Mouse (Mus musculus) liver, embryonic 15.5 days (tissue): ENCODE results near the gene Zfp513. TPM values are rescaled to one million over a fixed set of nuclear protein-coding genes. Genes with fewer than 3 reads are reported as not detected.

Experiments
- ATAC-seq: fragments of 200-750 bp; cut with Nextera tagmentation; 2 replicates; pipeline ENCODE4 v1.8.0; 2017; ENCODE audit warnings: moderate number of reproducible peaks, mild to moderate bottlenecking, moderate library complexity; ENCODE audit not compliant: insufficient read depth
- H3K27ac ChIP-seq: fragments of 300-500 bp; sonication (generic); replicated peaks from 2 replicates; pipeline ENCODE4 v1.5.1; 2015; ENCODE audit warnings: mild to moderate bottlenecking, inconsistent platforms
- H3K27me3 ChIP-seq: fragments of 300-500 bp; sonication (generic); 2 replicates; pipeline ENCODE4 v1.6.1; 2015; ENCODE audit warnings: mild to moderate bottlenecking, inconsistent platforms
- H3K36me3 ChIP-seq: fragments of 300-500 bp; sonication (generic); replicated peaks from 2 replicates; pipeline ENCODE4 v1.6.1; 2015; ENCODE audit warnings: moderate library complexity, mild to moderate bottlenecking, inconsistent platforms
- H3K4me1 ChIP-seq: fragments of 300-500 bp; sonication (generic); replicated peaks from 2 replicates; pipeline ENCODE4 v1.6.1; 2015; ENCODE audit warnings: inconsistent platforms
- H3K4me2 ChIP-seq: fragments of 300-500 bp; sonication (generic); 2 replicates; pipeline ENCODE4 v1.6.1; 2015; ENCODE audit warnings: moderate library complexity, mild to moderate bottlenecking, inconsistent platforms
- H3K4me3 ChIP-seq: fragments of 300-500 bp; sonication (generic); replicated peaks from 2 replicates; pipeline ENCODE4 v1.5.1; 2015; ENCODE audit warnings: mild to moderate bottlenecking, inconsistent platforms
- H3K9ac ChIP-seq: fragments of 300-500 bp; sonication (generic); 2 replicates; pipeline ENCODE4 v1.6.1; 2015; ENCODE audit warnings: moderate library complexity, mild to moderate bottlenecking, inconsistent platforms
- H3K9me3 ChIP-seq: fragments of 300-500 bp; sonication (generic); replicated peaks from 2 replicates; pipeline ENCODE4 v1.6.1; 2016; ENCODE audit warnings: inconsistent platforms
- WGBS: fragments of 180-500 bp; shearing (Covaris S2); methylation state at CpG from one replicate; pipeline ENCODE4 v1.1.7; 2015; ENCODE audit warnings: mixed read lengths; ENCODE audit not compliant: insufficient replicate concordance; 5-methylcytosine and 5-hydroxymethylcytosine counted together
- polyA plus RNA-seq: library from polyadenylated mRNA; unstranded; fragments of >200 nt; fragmentation: Nextera tagmentation; extraction: Ambion mirVana; gene quantifications from 2 replicates; pipeline ENCODE4 v1.2.1, GENCODE M21; 2015

The Zfp513 gene
- polyA plus RNA-seq, 1 experiment from 2014 or later: 2.6 TPM

GRCm38 (mm10) chr5:31162462-31162861, 39.6 kb downstream of the Zfp513 start:
- H3K27ac ChIP-seq: no peak overlapping the region
- H3K27me3 ChIP-seq: no peaks in the 10 kb centered on the region
- no peak overlapping the region for H3K9ac ChIP-seq
- H3K4me2 ChIP-seq: no peak overlapping the region
- H3K4me1 ChIP-seq: peaks cover 8% of the 10 kb centered on the region; the same call in 1 of the 2 replicates
- no peaks in the 10 kb centered on the region for H3K9me3 ChIP-seq
- H3K36me3 ChIP-seq: peaks cover 94% of the 10 kb centered on the region
- 0 out of 2 replicates have a peak, but pooled peaks have one; percentile 51 for ATAC-seq
- H3K4me3 ChIP-seq: no peak overlapping the region

DNA sequence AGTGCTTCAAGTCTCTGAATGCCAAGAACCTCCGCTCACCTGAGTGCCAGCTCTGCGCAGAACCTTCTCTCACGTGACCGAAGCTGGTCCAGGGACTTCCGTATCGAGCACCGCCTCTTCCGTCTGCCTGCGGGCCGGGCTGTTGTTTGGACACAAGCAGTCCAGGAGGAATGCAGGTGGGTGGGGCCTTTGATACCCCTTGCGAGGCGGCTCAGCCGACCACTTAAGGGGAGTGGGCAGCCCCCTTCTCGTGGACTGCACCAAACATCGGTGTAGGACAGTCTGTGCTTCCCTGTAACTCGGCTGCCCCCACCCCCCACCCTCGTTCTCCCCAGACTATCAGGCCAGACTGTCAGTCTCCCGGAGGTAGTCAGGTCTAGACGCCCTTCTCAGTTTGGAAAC, 48.0 kb downstream of the Zfp513 start, which contains the start of gene Mpv17:
Mpv17 (minus strand) TSS at position 100 of the 402 bp plus-strand sequence.
- under 1% methylated on average over 19 of the region's 19 CpGs for WGBS
- H3K9me3 ChIP-seq: no peaks in the 10 kb centered on the region
- ATAC-seq: peak; percentile 88
- H3K36me3 ChIP-seq: peaks cover 25% of the 10 kb centered on the region
- peaks cover 20% of the 10 kb centered on the region for H3K4me1 ChIP-seq
- H3K4me3 ChIP-seq: peak within 1 kb of the TSS; percentile 72
- peak within 1 kb of the TSS; percentile 80 for H3K9ac ChIP-seq
- peak within 1 kb of the TSS; percentile 86 for H3K4me2 ChIP-seq
- H3K27me3 ChIP-seq: no peaks in the 10 kb centered on the region
- peak within 1 kb of the TSS; percentile 76 for H3K27ac ChIP-seq

- H3K4me3 ChIP-seq: peak overlapping the region; percentile 72
- H3K4me1 ChIP-seq: peaks cover 20% of the 10 kb centered on the region
- peak overlapping the region; percentile 86 for H3K4me2 ChIP-seq
- peak overlapping the region; percentile 80 for H3K9ac ChIP-seq
- no peak for ATAC-seq
- no peak overlapping the region for H3K27ac ChIP-seq
- peaks cover 20% of the 10 kb centered on the region for H3K36me3 ChIP-seq
- no peaks in the 10 kb centered on the region for H3K27me3 ChIP-seq
- WGBS: 38% methylated on average over 6 of the region's 6 CpGs
- no peaks in the 10 kb centered on the region for H3K9me3 ChIP-seq
These were observed 48.5 kb downstream of the Zfp513 start for GRCm38 (mm10) chr5:31153516-31154151.

DNA sequence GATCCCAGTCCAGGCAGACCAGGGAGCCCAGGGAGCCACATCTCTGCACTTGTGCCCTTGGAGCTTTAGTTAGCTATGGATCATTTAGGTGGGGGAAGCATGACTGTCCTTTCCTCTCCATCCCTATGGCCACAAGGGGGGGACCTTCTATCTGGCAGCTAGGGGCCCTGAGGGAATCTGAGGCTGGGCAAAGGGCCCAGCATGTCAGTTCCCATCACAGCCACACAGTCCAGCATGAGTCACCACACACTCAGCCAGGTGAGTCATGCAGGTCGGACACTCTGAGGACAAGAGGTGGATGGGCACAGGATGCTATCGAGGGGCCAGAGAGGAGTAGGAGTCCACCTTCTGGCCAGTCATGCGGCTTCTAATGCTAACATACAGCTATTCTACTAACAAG, 50.4 kb downstream of the Zfp513 start:
- Histone ChIP-seq H3K4me2 (no peak overlapping the region), H3K27ac (no peak overlapping the region), H3K27me3 (no peaks in the 10 kb centered on the region), H3K4me3 (no peak overlapping the region), H3K9ac (no peak overlapping the region), H3K4me1 (peaks cover 20% of the 10 kb centered on the region), H3K36me3 (peaks cover 1% of the 10 kb centered on the region), H3K9me3 (no peaks in the 10 kb centered on the region)
- WGBS: 79% methylated on average over 3 of the region's 3 CpGs
- ATAC-seq: no peak

- H3K36me3 ChIP-seq: no peaks in the 10 kb centered on the region
These were observed 52.3 kb downstream of the Zfp513 start for GRCm38 (mm10) chr5:31149781-31150180.

More at GRCm38 (mm10) chr5:31149781-31150180, 52.3 kb downstream of the Zfp513 start:
- peaks cover 18% of the 10 kb centered on the region for H3K4me1 ChIP-seq
- H3K4me3 ChIP-seq: no peak overlapping the region
- no peaks in the 10 kb centered on the region for H3K9me3 ChIP-seq
- ATAC-seq: no peak
- no peak overlapping the region for H3K4me2 ChIP-seq
- no peak overlapping the region for H3K9ac ChIP-seq
- WGBS: 75% methylated on average over 4 of the region's 4 CpGs
- no peak overlapping the region for H3K27ac ChIP-seq
- no peaks in the 10 kb centered on the region for H3K27me3 ChIP-seq

Other genes with a start within 250 kb of the Zfp513 start
- gene Preb, start 241.9 kb downstream of the Zfp513 start, polyA plus RNA-seq: 97.0 and 110 TPM in 2 replicates
- gene Tcf23, start 233.6 kb downstream of the Zfp513 start, polyA plus RNA-seq: 0.05 and 0.08 TPM in 2 replicates
- 55.8 and 58.8 TPM in 2 replicates for gene Atraid, start 154.0 kb downstream of the Zfp513 start, polyA plus RNA-seq
- gene Slc5a6, start 153.4 kb downstream of the Zfp513 start, polyA plus RNA-seq: 3.1 and 3.7 TPM in 2 replicates
- 14.1 and 14.6 TPM in 2 replicates for gene Cad, start 147.5 kb downstream of the Zfp513 start, polyA plus RNA-seq
- not detected in 2 replicates for gene Dnajc5g, start 96.0 kb downstream of the Zfp513 start, polyA plus RNA-seq
- gene Slc30a3, start 94.1 kb downstream of the Zfp513 start, polyA plus RNA-seq: 0.35 and 0.38 TPM in 2 replicates
- gene Trim54, start 85.6 kb downstream of the Zfp513 start, polyA plus RNA-seq: 0.52 and 1.0 TPM in 2 replicates
- not detected in 2 replicates for gene Ucn, start 63.5 kb downstream of the Zfp513 start, polyA plus RNA-seq
- gene Mpv17, start 48.1 kb downstream of the Zfp513 start, polyA plus RNA-seq: 18.8 and 19.5 TPM in 2 replicates
- 0.33 and 0.74 TPM in 2 replicates for gene Gm29609, start 22.4 kb downstream of the Zfp513 start, polyA plus RNA-seq
- 28.8 and 31.5 TPM in 2 replicates for gene Gtf3c2, start 22.2 kb downstream of the Zfp513 start, polyA plus RNA-seq
- 40.2 and 41.6 TPM in 2 replicates for gene Snx17, start 9.1 kb downstream of the Zfp513 start, polyA plus RNA-seq
- gene Eif2b4, start 8.9 kb downstream of the Zfp513 start, polyA plus RNA-seq: 41.2 and 47.3 TPM in 2 replicates
- 110 and 117 TPM in 2 replicates for gene Ppm1g, start 18.4 kb upstream of the Zfp513 start, polyA plus RNA-seq
- 47.5 and 48.1 TPM in 2 replicates for gene Nrbp1, start 38.6 kb upstream of the Zfp513 start, polyA plus RNA-seq
- gene Gm9970, start 38.9 kb upstream of the Zfp513 start, polyA plus RNA-seq: 0.23 TPM in 1 of 2 replicates, not detected in the other
- gene Krtcap3, start 49.4 kb upstream of the Zfp513 start, polyA plus RNA-seq: 3.9 and 4.9 TPM in 2 replicates
- gene Ift172, start 88.8 kb upstream of the Zfp513 start, polyA plus RNA-seq: 3.9 and 4.5 TPM in 2 replicates
- 4.5 and 4.6 TPM in 2 replicates for gene Fndc4, start 93.8 kb upstream of the Zfp513 start, polyA plus RNA-seq
- 19.4 and 25.0 TPM in 2 replicates for gene Gckr, start 95.1 kb upstream of the Zfp513 start, polyA plus RNA-seq